Mouse (Mus musculus): ENCODE results near the gene Olfr544. TPM values are rescaled to one million over a fixed set of nuclear protein-coding genes. Genes with fewer than 3 reads are reported as not detected.

The Olfr544 gene
- not detected in 4 replicates for total RNA-seq (2023)

GRCm38 (mm10) chr7:102488161-102488560, at the start of gene Olfr544:
Olfr544 (minus strand) TSS chr7:102488313.

GRCm38 (mm10) chr7:102534449-102534848, 46.3 kb upstream of the Olfr544 start, which contains the start of gene Olfr547:
Olfr547 (plus strand) TSS chr7:102534749.

GRCm38 (mm10) chr7:102499473-102499872, 11.4 kb upstream of the Olfr544 start, which contains the start of gene Olfr545:
Olfr545 (minus strand) TSS chr7:102499573.

GRCm38 (mm10) chr7:102481579-102481978, 6.5 kb downstream of the Olfr544 start, which contains the start of gene Olfr543:
Olfr543 (minus strand) TSS chr7:102481679.

GRCm38 (mm10) chr7:102441657-102442391, 46.3 kb downstream of the Olfr544 start, which contains the start of gene Rrm1:
Rrm1 (plus strand) TSS chr7:102441695.

Other genes starting within 250 kb of the Olfr544 start
- gene Rhog, start 232.3 kb downstream of the Olfr544 start, total RNA-seq (2023): 127 to 136 TPM (median 134 TPM) in 4 replicates
- 82.7 to 85.7 TPM (median 83.3 TPM) in 4 replicates for gene Stim1, start 220.5 kb downstream of the Olfr544 start, total RNA-seq (2023)
- 39.8 to 52.1 TPM (median 45.3 TPM) in 4 replicates for gene Rrm1, start 46.6 kb downstream of the Olfr544 start, total RNA-seq (2023)
- gene Olfr543, start 6.6 kb downstream of the Olfr544 start, total RNA-seq (2023): not detected in 4 replicates
- not detected in 4 replicates for gene Olfr545, start 11.3 kb upstream of the Olfr544 start, total RNA-seq (2023)
- gene Olfr547, start 46.4 kb upstream of the Olfr544 start, total RNA-seq (2023): not detected in 4 replicates
- gene Olfr548-ps1, start 52.6 kb upstream of the Olfr544 start, total RNA-seq (2023): not detected in 4 replicates
- gene Olfr549, start 61.6 kb upstream of the Olfr544 start, total RNA-seq (2023): not detected in 4 replicates
- gene Trim21, start 77.2 kb upstream of the Olfr544 start, total RNA-seq (2023): 32.2 to 40.5 TPM (median 36.2 TPM) in 4 replicates
- not detected in 4 replicates for gene Olfr550, start 83.1 kb upstream of the Olfr544 start, total RNA-seq (2023)
- gene Olfr551, start 103.6 kb upstream of the Olfr544 start, total RNA-seq (2023): not detected in 4 replicates
- gene Olfr552, start 109.5 kb upstream of the Olfr544 start, total RNA-seq (2023): not detected in 4 replicates
- gene Olfr553, start 129.9 kb upstream of the Olfr544 start, total RNA-seq (2023): not detected in 4 replicates
- not detected in 4 replicates for gene Olfr554, start 150.1 kb upstream of the Olfr544 start, total RNA-seq (2023)
- not detected in 4 replicates for gene Olfr555, start 170.5 kb upstream of the Olfr544 start, total RNA-seq (2023)
- gene Olfr556, start 176.6 kb upstream of the Olfr544 start, total RNA-seq (2023): not detected in 4 replicates
- gene Trim68, start 199.0 kb upstream of the Olfr544 start, total RNA-seq (2023): 11.7 to 17.4 TPM (median 15.2 TPM) in 4 replicates
- not detected in 4 replicates for gene Olfr557, start 207.6 kb upstream of the Olfr544 start, total RNA-seq (2023)
- not detected in 4 replicates for gene Olfr558, start 213.9 kb upstream of the Olfr544 start, total RNA-seq (2023)
- not detected in 4 replicates for gene Olfr33, start 230.8 kb upstream of the Olfr544 start, total RNA-seq (2023)
- gene Olfr559, start 239.2 kb upstream of the Olfr544 start, total RNA-seq (2023): not detected in 4 replicates